In genomic region chr3:65975317-65975716, GRCm38 (mm10) we compare ENCODE assay signal across 7 mouse cellular contexts. TPM values are rescaled to one million over a fixed set of nuclear protein-coding genes. Genes with fewer than 3 reads are reported as not detected.
DNase-seq lines count a peak whose midpoint lies in the region; ATAC-seq and TF ChIP-seq lines count a peak whose summit lies in the region.

No protein-coding gene starts in this region.

- peak; percentile 49 for DNase-seq in heart, postnatal 0 days (ENCODE audit: low spot score)
- peak; percentile 77 for DNase-seq in kidney, postnatal 10 days
- DNase-seq in lung, postnatal 14 days = peak; percentile 65
- peak; percentile 19 for DNase-seq in right cerebral cortex, postnatal 4 days

- peak overlapping the region; percentile 76 for H3K27ac ChIP-seq in embryonic fibroblast, embryonic 13.5 days (ENCODE audit: insufficient read depth, low read length)
- H3K27ac ChIP-seq in heart, postnatal 0 days (ENCODE audit: low read depth) = peak overlapping the region; percentile 99

- ATAC-seq in activated CD4-positive, CD25-positive, alpha-beta regulatory T cell, adult 4 months = peak; percentile 29
- ATAC-seq in heart, postnatal 0 days (ENCODE audit: insufficient read depth, low read depth) = no peak

- no peaks in the 10 kb centered on the region for H3K9me3 ChIP-seq in E14TG2a.4 (ENCODE audit: low read length)
- no peaks in the 10 kb centered on the region for H3K9me3 ChIP-seq in heart, postnatal 0 days (replicated peaks; ENCODE audit: control insufficient read depth, low read length)

- TF ChIP-seq POLR2A in embryonic fibroblast, embryonic 13.5 days (IDR thresholded peaks at IDR 0.05; ENCODE audit: low read depth, low read length) = no peak

- peaks cover 31% of the 10 kb centered on the region for H3K4me1 ChIP-seq in E14TG2a.4 (replicated peaks; ENCODE audit: low read depth, low read length)
- no peaks in the 10 kb centered on the region for H3K4me1 ChIP-seq in embryonic fibroblast, embryonic 13.5 days (ENCODE audit: control insufficient read depth, insufficient read depth, low read length)
- peaks cover 19% of the 10 kb centered on the region for H3K4me1 ChIP-seq in heart, postnatal 0 days (ENCODE audit: control insufficient read depth, insufficient read depth)

- no peak for TF ChIP-seq EP300 in heart, postnatal 0 days (IDR thresholded peaks at IDR 0.05; ENCODE audit: low read depth)

- H3K27me3 ChIP-seq in E14TG2a.4 (ENCODE audit: insufficient read depth, low read length) = no peaks in the 10 kb centered on the region
- H3K27me3 ChIP-seq in heart, postnatal 0 days (ENCODE audit: control insufficient read depth, insufficient read depth, low read length) = no peaks in the 10 kb centered on the region

- WGBS in heart, postnatal 0 days = 9% methylated on average over 5 of the region's 5 CpGs

- H3K36me3 ChIP-seq in E14TG2a.4 (ENCODE audit: insufficient read depth, low read length) = no peaks in the 10 kb centered on the region
- H3K36me3 ChIP-seq in heart, postnatal 0 days (replicated peaks; ENCODE audit: control insufficient read depth, insufficient read depth, low read length) = no peaks in the 10 kb centered on the region

- TF ChIP-seq CTCF in E14TG2a.4 (conservative IDR thresholded peaks at IDR 0.05; ENCODE audit: low read length) = no peak
- no peak for TF ChIP-seq CTCF in embryonic fibroblast, embryonic 13.5 days (IDR thresholded peaks at IDR 0.05; ENCODE audit: borderline replicate concordance, insufficient read depth, low read length)
- no peak for TF ChIP-seq CTCF in heart, postnatal 0 days (IDR thresholded peaks at IDR 0.05; ENCODE audit: low read depth)

- peak overlapping the region; percentile 42; the same call in 1 of the 2 replicates for H3K9ac ChIP-seq in heart, postnatal 0 days (replicated peaks; ENCODE audit: low read depth, low read length)

- peak overlapping the region; percentile 87 for H3K4me3 ChIP-seq in E14TG2a.4 (replicated peaks; ENCODE audit: low read length)
- H3K4me3 ChIP-seq in embryonic fibroblast, embryonic 13.5 days (ENCODE audit: insufficient read depth, low read length) = no peak overlapping the region
- peak overlapping the region; percentile 57 for H3K4me3 ChIP-seq in heart, postnatal 0 days (ENCODE audit: low read depth, low read length)

- peak overlapping the region; percentile 66 for H3K4me2 ChIP-seq in heart, postnatal 0 days (ENCODE audit: low read depth, low read length)

RNA-seq across cellular contexts. Expression of gene Ccnl1, which starts 17.3 kb away (rescaled TPM):
- 10 to 100 TPM; 49.5 to 75.2 TPM for polyA plus RNA-seq in activated CD4-positive, CD25-positive, alpha-beta regulatory T cell, adult 4 months (2017; shearing (Covaris generic))
- polyA plus RNA-seq in embryonic fibroblast, embryonic 13.5 days (2011; ENCODE audit: insufficient read length, low read depth, missing spikeins) = 94.5 and 115 TPM in 2 replicates
- 26.7 and 33.9 TPM in 2 replicates for total RNA-seq in heart, postnatal 0 days (2014; rRNA removed; ENCODE audit: low replicate concordance)
- polyA plus RNA-seq in heart, postnatal 0 days (2015; fragmentation: Nextera tagmentation; extraction: Ambion mirVana) = 38.0 and 38.5 TPM in 2 replicates

Comparison
In these comparisons a context has a peak if more than half of its experiments do, and no peak if none do; other contexts are left out.
1. DNase-seq: peak in every context shown above with its lines; median percentile 77 in kidney, postnatal 10 days; 65 in lung, postnatal 14 days; 49 in heart, postnatal 0 days; 19 in right cerebral cortex, postnatal 4 days.